Mouse (Mus musculus) right cerebral cortex, postnatal 10 days (tissue): Measurements from ENCODE around the gene Olfr955.

Source experiments
- DNase-seq, 2 experiments: peaks; one replicate each; pipeline ENCODE4 v3.0.0; 2021; ENCODE audit warnings: low spot score in 2 of 2

The Olfr955 gene

DNA sequence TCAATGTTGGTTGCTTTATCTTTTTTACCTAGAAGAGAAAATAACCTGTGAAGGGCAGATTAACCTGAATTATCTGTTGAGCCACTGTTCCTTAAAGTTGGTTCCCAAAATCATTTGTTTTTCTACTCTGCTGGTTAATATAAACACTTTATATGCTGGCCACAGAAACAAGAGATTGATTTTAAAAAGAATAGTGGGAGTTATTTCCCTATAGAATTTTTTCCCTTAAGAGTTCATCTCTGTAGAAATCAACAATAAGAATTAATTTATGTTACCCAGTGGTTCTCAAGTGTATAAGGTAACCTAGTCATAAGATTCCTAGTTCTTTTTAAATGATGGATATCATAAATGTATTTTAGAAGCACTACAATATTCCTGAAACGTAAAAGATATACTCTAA lies at the start of gene Olfr955:
Gene Olfr955 (minus strand): TSS at position 101 of the 400 bp plus-strand sequence.
- no peak for DNase-seq

DNA sequence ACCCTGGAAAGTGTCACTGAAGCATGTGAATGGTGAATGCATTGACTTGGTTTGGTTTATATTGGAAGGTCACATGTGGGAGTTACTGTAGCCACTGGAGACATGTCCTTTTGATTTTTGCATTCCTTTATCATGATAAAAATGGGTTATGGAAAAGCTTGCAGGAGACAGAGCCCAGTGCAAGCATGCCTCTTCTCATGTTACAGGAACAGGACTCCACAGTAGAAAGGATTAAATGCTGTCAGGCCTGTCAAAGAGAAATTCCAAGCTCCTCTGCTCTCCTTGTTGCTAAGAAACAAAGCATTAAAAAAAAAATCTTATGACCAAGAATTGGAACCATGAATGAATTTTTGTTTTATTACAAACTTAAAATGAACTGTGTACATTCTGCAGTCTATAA lies 46.9 kb upstream of the Olfr955 start:
- DNase-seq: no peak

DNA sequence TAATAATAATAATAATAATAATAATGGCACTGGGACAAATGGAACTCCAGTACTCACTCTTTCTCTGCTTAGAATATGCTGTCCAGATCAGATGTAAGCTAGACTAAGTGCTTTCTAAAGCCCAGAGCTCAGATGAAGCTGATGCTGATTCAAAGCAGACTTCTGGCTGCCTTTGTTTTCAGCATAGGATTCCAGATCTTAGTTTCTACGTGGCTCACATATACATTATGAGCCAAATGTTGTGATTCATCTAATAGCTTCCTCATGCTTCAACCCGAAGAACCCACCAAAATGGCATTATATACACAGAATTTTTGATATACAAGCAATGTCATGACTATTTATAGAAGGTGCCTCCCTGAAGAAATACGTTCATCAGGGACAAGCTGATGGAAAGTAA lies 43.8 kb upstream of the Olfr955 start, which contains the start of gene Olfr957:
Gene Olfr957 (minus strand): TSS at position 279 of the 400 bp plus-strand sequence.
- DNase-seq: no peak

DNA sequence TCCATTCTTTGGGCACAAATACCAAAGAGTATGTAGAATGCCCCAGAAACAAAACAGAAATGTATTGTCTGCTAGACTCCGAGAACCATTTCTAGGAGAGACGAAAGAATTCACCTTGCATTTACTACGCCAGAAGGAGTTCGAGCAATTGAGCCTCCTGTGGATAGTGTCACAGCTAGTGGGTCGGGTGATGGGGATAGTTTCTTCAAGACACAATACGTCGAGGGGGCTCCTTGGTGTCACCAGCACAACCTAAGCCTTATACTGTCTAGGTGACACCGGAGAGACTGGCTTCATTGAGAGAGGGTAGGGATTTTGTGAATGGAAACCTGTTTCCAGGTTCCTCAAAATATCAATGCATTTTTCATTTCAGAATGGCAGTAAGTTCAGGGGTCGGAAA lies 37.7 kb upstream of the Olfr955 start:
- DNase-seq: no peak

DNA sequence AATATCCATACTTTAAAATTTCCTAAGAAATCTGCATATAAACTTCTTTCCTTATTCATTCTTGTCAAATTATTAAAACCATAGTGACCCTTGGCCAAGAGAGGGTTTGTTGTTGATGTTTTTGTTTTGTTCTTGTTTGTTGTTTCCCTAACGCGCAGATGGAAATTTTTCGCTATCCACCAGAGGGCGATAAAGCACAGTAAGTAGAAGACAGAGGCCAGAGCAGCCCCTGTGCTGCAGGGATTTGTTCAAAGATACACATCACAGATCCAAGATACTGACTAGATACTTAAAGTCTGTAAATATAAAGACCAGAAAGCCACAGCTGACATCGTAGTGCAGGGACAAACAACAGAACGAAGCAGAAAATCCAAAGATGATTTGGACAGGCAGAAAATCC lies 37.3 kb upstream of the Olfr955 start:
- DNase-seq: peak; percentile 63 to 78

GRCm38 (mm10) chr9:39493895-39494294 lies 22.2 kb upstream of the Olfr955 start, which contains the start of gene Olfr44:
TSS of gene Olfr44 (minus strand) at chr9:39493995.
- DNase-seq: no peak

DNA sequence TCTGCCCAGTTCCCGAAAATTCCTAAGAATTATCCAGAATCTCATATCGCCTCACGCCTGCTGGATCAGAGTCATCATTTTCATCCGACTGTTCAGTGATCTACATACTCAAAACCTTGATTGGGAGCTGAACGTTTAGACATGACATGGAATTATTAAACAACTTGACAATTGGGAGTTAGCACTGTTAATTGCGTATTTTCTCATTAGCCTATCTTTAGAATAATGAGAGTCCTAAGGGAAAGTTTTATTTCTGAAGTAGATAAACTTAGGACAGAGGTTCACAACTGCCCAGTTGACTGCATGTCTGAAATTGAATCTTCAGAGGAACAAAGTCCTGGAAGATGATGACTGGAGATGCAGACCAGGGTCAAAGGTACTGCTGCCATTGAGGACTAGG lies 15.3 kb downstream of the Olfr955 start, which contains the start of gene Olfr954:
Gene Olfr954 (plus strand): TSS at position 301 of the 400 bp plus-strand sequence.
- DNase-seq: no peak

- DNase-seq: no peak
Measured at GRCm38 (mm10) chr9:39427048-39427447, 44.7 kb downstream of the Olfr955 start, which contains the start of gene Olfr952. TSS of gene Olfr952 (minus strand) at chr9:39427148.
